Mouse (Mus musculus) 3134 (cell line): ENCODE data around the gene Sema3f.
A peak's percentile ranks its signal among the peaks of the same experiment; 100 is the strongest.

Experiments used
- DNase-seq: peaks from one replicate; pipeline ENCODE4 v3.0.0-alpha.2; 2011; ENCODE audit warnings: low spot score; ENCODE audit not compliant: insufficient read length; ENCODE audit errors: extremely low read depth

Sema3f gene

GRCm38 (mm10) chr9:107709697-107710483 lies at the start of gene Sema3f:
Gene Sema3f (minus strand): TSS chr9:107710475.
- DNase-seq: peak; percentile 87

DNA sequence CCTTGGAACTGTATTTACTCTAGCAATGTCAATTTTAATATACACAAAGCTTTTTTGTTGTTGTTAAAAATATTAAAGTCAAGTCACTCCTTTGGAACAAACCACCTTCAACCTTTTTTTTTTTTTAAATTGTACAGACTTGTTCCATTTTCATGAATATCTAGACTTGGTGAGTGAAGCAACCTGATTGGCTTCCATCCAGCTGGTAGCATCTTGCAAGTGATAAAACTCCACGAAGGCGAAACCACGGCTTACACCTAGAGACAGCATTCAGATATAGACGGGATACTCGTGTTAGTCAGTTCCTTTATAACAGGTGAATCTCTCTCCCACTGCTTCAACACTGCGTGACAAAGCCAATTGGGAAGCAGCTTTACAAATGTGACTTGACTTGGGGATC lies 49.3 kb upstream of the Sema3f start:
- DNase-seq: no peak

DNA sequence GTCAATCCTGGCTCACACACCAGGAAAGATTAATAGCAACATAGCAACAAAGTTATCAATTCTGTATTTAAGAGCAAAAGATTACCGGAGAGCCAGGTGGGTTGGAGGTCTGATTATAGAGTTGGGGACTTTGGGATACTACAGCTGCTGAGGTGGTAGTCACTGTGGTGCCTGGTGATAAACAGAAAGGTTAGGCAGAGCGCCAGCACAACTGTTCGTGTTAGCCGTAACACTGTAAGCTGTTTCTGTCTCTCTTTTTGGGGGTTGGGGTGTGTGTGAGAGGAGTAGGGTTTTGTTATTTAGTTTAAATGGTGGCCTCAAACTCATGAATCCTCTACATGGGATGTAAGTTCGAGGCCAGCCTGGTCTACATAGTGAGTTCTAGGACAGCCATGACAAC lies 40.1 kb upstream of the Sema3f start:
- DNase-seq: no peak

GRCm38 (mm10) chr9:107748063-107748462 lies 37.8 kb upstream of the Sema3f start:
- DNase-seq: no peak

DNA sequence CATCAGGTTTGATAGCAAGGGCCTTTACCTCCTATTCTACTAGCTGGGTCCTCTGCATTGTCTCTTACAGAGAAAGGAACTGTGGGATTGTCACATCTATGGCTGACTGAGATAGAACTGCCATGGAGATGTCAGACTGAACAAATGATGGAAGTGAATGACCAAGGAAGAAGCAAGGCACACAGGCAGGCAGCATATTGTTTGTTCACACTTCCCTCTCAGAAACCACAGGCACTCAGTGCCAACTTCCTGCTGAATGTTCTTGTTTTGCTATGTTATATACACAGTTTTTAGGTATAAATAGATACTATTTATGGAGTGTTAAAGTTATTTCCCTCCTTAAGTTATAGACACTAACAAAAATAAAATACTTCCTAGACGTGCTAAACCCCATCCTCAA lies 37.0 kb upstream of the Sema3f start:
- no peak for DNase-seq

- no peak for DNase-seq
Observed at GRCm38 (mm10) chr9:107746679-107747078, 36.4 kb upstream of the Sema3f start.

GRCm38 (mm10) chr9:107744061-107744460 lies 33.8 kb upstream of the Sema3f start:
- no peak for DNase-seq

- DNase-seq: no peak
Observed at GRCm38 (mm10) chr9:107738841-107739202, 28.5 kb upstream of the Sema3f start.

DNA sequence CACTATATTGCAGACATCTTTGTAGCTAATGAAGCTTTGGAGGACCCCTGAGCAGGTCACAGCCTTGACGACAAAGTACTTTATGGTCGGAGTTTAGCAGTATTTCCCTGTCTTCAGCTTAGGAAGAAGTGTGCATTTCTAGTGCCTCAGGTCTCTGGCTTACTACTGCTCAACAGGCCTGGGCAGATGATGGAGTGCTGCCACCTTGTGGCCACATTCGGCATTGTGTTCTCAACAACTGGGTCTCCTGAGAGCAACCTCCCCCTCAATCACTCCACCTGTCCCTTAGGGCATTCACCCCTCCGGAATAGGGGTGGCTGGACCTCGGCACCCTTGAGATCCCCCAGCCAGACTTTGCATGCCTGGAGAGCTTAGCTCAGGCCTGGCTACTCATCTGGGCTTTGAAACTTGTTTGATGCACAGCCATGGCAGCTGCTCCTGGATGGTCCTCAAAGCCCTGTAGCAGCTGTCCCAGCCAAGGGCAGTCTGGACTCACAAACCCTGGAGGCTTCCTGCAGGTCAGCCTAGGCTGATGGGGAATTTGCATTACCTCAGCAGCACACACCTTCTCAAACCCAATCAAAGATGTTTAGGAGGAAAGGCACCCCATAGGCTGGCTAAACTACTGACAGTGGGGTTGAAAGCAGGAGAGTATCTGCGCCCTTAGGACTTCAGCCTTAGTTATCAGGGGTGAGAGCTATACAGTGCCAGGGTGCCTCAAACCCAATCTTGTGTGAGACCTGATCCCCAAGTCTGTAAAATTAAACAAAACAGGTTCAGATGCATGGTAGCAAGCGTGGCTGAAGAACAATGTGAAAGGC lies 28.0 kb upstream of the Sema3f start:
- DNase-seq: peak; percentile 62

DNA sequence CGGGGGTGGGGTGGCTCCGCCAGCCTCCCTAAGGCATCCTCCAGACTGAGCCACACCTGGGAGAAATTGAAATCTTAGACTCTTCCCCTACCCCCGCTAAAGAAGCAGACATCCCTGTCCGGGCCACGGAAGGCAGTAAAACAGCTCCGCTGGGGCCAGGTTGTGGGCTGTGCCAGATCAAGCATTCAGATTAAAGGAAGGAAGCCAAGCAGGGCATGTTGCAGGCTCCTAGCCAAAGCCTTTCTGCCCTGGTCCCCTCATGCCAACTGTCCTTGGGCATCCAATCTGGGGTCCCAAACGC lies 25.9 kb upstream of the Sema3f start:
- DNase-seq: no peak

DNA sequence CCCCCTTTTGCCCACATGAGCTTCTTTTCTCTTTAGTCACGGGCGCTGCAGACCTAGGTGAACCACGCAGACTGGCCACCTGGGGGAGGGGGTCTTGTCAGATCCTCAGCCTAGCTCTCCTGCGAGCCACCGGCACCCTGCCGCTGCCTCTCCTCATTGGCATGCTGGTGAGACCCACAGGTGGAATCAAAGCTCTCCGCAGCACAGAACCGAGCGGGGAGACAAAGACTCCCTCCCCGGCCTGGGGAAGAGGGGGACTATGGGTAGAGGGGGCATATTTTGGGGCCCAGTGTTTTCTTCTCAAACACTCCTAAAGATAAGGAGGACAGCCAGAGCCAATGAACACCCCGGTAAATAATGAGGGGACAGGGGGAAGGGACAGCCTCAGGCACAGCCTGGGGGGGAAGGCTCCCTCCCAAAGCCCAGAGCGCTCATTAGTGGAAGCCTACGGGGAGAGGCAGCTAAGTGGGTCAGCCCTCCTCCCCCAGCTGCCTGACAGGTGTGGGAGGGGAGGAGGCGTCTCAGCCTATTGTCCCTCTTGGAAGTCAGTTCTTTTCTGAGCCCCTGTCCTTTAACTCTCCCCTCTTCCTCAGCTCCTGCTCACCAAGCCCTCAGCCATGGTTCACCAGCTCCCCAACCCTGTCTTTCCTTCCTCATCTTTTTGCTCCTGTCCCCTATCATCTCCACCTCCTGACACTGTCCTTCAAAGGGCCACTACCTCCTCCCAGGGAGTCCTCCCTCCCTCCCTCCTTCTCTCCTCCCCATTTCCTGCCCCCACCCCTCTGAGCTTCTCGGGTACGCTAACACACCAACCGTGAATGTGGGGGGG lies 25.3 kb upstream of the Sema3f start:
- no peak for DNase-seq

DNA sequence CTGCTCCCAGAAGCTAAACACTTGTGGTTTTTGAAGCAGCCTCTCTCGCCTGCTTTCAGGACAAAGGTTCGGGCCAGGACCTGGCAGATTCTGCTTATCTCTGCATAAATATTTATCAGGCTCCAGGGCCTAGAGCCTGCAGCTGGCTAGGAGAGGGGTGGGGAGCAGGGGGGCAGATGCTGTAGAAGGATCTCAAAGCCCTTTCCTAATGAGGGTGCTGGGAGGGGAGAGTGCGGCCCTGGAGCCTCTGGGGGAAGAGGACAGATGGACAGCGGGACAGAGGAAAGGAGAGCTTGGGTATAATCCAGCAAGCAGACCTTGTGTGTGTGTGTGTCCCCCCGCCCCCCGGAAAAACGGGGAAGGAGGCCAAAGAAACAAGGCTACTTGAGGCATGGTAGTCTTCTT lies 24.3 kb upstream of the Sema3f start:
- DNase-seq: no peak

GRCm38 (mm10) chr9:107729709-107730108 lies 19.4 kb upstream of the Sema3f start:
- no peak for DNase-seq

DNA sequence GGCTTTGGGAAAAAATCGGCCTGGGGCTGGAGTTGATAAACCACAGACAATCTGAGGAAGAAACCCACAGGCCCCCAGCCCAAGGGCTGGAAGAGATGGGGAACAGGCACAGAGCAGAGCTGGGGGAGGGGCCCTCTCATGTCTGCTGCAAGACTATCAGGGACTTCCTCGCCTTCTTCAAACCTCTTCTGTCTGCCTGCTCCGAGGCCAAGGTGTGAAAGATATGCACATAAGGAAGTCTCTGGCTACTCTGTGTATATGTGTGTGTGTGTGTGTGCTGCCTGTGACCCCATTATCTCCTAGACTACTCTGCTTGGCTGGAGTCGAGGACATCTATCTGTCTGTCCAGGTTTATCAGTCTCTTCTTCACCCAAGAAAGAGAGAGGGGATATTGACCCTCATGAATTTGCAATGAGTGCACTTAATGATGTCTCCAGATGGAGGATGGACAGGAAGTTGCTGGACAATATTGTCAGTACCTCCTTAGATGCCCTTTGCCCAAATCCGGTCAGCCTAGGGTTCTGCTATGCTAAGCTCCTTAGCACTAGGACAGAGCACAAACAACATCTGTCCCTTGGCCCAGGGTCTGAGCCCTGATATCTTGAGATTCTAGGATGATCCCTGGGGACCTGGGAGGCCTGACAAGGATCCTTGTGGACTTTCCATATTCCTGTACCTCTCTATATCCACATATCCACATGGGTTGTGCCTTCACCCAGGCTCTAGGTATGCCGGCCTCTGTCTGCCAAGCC lies 18.8 kb upstream of the Sema3f start:
- DNase-seq: no peak

DNA sequence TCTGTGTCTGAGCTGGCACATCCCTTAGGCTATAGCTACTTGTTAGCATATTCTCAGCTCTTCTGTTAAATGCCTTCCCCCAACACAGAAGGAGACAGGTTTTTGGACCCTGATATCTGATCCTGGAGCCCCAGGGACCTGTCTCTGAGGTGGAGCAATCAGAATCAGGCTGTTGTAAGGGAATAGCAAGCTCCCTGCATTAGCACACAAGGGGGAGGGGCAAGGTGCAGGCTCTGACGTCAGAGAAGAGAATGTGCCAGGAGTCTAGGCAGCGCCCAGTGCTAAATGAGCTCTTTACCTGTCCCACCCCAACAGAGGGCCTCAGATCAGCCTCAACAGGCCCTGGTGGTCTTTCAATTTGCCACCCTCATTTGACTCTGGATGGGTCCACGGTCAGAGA lies 16.8 kb upstream of the Sema3f start:
- no peak for DNase-seq

- no peak for DNase-seq
Observed at GRCm38 (mm10) chr9:107724796-107725195, 14.5 kb upstream of the Sema3f start.

GRCm38 (mm10) chr9:107723794-107724531 lies 13.7 kb upstream of the Sema3f start:
- DNase-seq: no peak

DNA sequence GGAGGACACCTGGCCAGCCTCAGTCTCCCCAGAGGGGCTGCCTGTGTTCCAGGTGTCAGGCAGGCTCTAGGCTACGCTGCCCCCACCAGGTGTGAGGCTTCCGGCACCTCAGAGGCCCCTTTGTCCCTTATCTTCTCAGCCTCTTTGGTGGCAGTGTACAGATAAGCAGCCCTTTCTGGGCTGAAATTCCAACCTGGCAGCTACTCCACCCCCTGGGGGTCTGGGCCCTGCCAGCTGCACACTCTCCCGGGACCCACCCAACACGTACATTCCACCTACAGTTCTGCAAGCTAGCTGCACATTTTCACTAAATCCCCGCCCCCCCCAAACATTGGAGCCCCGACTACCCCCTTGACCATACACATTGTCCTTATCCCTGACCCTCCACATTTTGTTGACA lies 13.0 kb upstream of the Sema3f start:
- DNase-seq: no peak

DNA sequence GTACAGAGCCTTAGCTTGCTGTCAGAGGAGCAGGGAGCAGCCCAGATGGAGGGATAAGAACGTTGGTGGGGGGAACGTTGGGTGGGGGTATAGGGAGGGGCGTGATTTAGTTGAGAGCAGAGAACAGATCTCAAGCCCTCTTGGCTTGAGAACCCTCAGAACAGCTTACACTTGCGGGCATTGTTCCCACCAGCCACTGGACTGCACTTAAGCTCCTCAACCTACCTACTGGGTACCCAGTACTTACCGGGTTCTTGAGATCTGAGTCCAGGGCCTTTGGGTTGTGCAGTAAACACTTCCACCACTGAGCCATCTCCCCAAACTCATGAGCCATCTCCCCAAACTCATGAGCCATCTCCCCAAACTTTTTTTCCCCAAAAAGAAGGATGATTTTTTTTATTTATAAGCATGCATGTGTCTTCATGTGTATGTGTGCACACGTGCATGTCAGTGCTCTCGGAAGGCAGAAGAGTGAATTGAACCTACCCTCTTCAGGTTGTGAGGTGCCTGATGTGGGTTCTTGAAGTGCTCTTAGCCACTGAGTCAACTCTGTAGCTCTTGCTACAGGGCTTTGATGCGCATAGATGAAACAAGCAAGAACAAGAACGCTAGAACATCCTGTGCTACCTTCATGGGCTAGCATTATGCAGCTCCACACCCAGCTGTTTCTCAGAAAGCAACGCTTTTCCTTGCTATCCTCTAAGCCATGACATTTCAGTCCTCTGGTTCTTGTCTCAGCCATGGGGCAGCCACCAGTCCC lies 8.7 kb upstream of the Sema3f start:
- no peak for DNase-seq
